Mouse (Mus musculus) stomach, postnatal 0 days (tissue): ENCODE measurements at regions not wholly inside any gene's neighbourhood (a gene's known extent, or its start where the extent isn't known, plus 50 kb on each side); places are given as distances from the start of the nearest gene placed in this dataset.

Source experiments
- CTCF ChIP-seq: IDR thresholded peaks from 2 replicates; pipeline ENCODE4 v1.5.1; 2016; ENCODE audit warnings: antibody characterized with exemption, low read depth, mild to moderate bottlenecking, moderate library complexity
- EP300 ChIP-seq: optimal IDR thresholded peaks from 2 replicates; pipeline ENCODE3; 2016; ENCODE audit warnings: antibody characterized with exemption

DNA sequence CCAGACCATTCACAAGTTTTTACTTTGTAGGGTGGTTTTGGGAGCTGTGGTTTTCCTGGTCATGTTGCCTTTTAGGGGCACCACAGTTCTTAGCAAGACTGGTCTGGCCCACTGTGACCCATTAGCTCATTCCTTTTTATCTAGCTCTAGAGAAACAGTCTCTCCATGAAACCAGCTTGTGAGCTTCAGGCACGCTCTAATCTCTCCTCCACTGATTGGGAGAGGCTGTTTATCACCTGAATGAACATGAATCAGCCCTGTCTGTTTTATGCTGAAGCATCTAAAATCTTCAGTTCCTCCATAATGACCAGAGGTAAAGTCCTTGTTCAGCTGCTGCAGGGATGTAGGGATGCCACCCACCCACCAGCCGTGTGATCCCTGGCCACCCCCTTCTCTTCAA lies 80.1 kb upstream of the Ctnnb1 start:
- TF ChIP-seq EP300 (no peak), CTCF (no peak)
